Mouse (Mus musculus): ENCODE measurements around the gene Nbea.

DNA sequence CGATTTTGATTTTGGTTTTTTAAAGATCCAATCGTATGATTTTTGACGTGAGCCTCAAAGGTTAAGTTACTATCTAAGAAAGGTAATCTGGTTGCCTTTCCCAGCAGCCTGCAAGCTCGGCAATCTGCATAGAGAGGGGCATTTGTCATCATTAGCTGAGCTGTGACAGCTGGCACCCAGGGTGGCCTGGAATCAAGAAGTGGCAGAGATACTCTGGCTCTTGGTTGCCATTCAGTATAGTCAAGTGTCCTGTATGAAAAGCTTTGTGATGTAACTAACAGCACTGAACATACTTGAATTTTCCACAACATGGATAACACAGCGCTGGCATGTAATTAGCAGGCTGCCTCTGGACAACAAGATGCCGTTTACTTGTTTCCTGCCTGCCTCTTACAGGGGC lies 409.3 kb downstream of the Nbea start:
- no peak for TF ChIP-seq GATA1 (IDR thresholded peaks at IDR 0.05; ENCODE audit: low read length)
- TF ChIP-seq TAL1 (IDR thresholded peaks at IDR 0.05; ENCODE audit: low read length), result no peak

Measured in erythroblast, embryonic 14.5 days (primary cell).